Mouse (Mus musculus) left cerebral cortex, adult 2 months (tissue): ENCODE measurements around the gene Serpina16. TPM values are rescaled to one million over a fixed set of nuclear protein-coding genes. Genes with fewer than 3 reads are reported as not detected.

Experiments
- DNase-seq, 2 experiments: peaks; one replicate each; pipeline ENCODE4 v3.0.0; 2021 to 2022; ENCODE audit warnings: low spot score in 2 of 2, mixed read lengths in 1 of 2; ENCODE audit errors: extremely low spot score in 1 of 2
- H3K27ac ChIP-seq: fragments of 200-600 bp; 2 replicates; pipeline ENCODE4 v1.8.1; 2022
- H3K4me3 ChIP-seq: fragments of 200-600 bp; 2 replicates; pipeline ENCODE4 v1.8.1; 2022
- CTCF ChIP-seq: fragments of 200-600 bp; IDR thresholded peaks from 2 replicates; pipeline ENCODE4 v1.8.1; 2022; ENCODE audit warnings: antibody characterized with exemption, mild to moderate bottlenecking, moderate library complexity
- intact Hi-C: fragments of 180-260 bp; cut with DNase I; formaldehyde crosslinking; loops from one replicate; pipeline ENCODE4 v1.15.1; 2025
- long read RNA-seq, 2 experiments: library from polyadenylated mRNA; stranded (forward); transcript quantifications; one replicate each; pipeline ENCODE4 v2.0.0; 2021; ENCODE audit warnings: borderline mapping rate in 2 of 2
- total RNA-seq, 2 experiments: library from RNA; stranded (reverse); gene quantifications; 2 replicates each; pipeline ENCODE4 v1.2.3; 2021

Gene Serpina16
- total RNA-seq: not detected
- long read RNA-seq, experiment 1: 0 reads
- long read RNA-seq, experiment 2: 0 reads

GRCm38 (mm10) chr12:103676039-103676438, at the start of gene Serpina16:
Serpina16 (minus strand) TSS chr12:103676139.
- intact Hi-C loops: no loop called here
- no peak within 1 kb of the TSS for H3K4me3 ChIP-seq
- no peak for TF ChIP-seq CTCF

GRCm38 (mm10) chr12:103711537-103711936, 35.6 kb upstream of the Serpina16 start:
- Histone ChIP-seq H3K27ac (no peak overlapping the region), H3K4me3 (no peak overlapping the region)
- peak; percentile 25; the same call in 1 of the 2 replicates for TF ChIP-seq CTCF
- DNase-seq: no peak
- intact Hi-C loops: no loop called here

More at GRCm38 (mm10) chr12:103676039-103676438, at the start of gene Serpina16:
- H3K27ac ChIP-seq: no peak within 1 kb of the TSS
- no peak for DNase-seq

- intact Hi-C loops: no loop called here
- DNase-seq: no peak
- H3K4me3 ChIP-seq: no peak overlapping the region
- peak; percentile 53 for TF ChIP-seq CTCF
- no peak overlapping the region for H3K27ac ChIP-seq
These were observed 34.5 kb upstream of the Serpina16 start for GRCm38 (mm10) chr12:103710405-103710804.

GRCm38 (mm10) chr12:103706113-103706512, 30.2 kb upstream of the Serpina16 start:
- TF ChIP-seq CTCF: no peak
- intact Hi-C loops: no loop called here
- no peak overlapping the region for H3K4me3 ChIP-seq
- DNase-seq: no peak
- no peak overlapping the region for H3K27ac ChIP-seq

- DNase-seq: no peak
- Histone ChIP-seq H3K27ac (no peak overlapping the region), H3K4me3 (no peak overlapping the region)
- no peak for TF ChIP-seq CTCF
- intact Hi-C loops: no loop called here
These were observed 29.6 kb upstream of the Serpina16 start for GRCm38 (mm10) chr12:103705547-103705946.

- Histone ChIP-seq H3K27ac (no peak overlapping the region), H3K4me3 (no peak overlapping the region)
- no peak for TF ChIP-seq CTCF
- no peak for DNase-seq
- intact Hi-C loops: no loop called here
These were observed 24.3 kb upstream of the Serpina16 start for GRCm38 (mm10) chr12:103700144-103700750.

GRCm38 (mm10) chr12:103695429-103695828, 19.5 kb upstream of the Serpina16 start, which contains the start of gene Serpina1f:
Serpina1f (minus strand) TSS chr12:103695529.
- no peak for TF ChIP-seq CTCF
- H3K27ac ChIP-seq: no peak within 1 kb of the TSS
- no peak within 1 kb of the TSS for H3K4me3 ChIP-seq
- intact Hi-C loops: no loop called here
- no peak for DNase-seq

- no peak; the same call in 1 of the 2 replicates for TF ChIP-seq CTCF
- H3K27ac ChIP-seq: no peak overlapping the region
- no peak overlapping the region for H3K4me3 ChIP-seq
- DNase-seq: no peak
- intact Hi-C loops: loop anchor here (5.0 kb wide), 1 partner anchor 284 kb away; no protein-coding TSS in a partner anchor
These were observed 12.4 kb upstream of the Serpina16 start for GRCm38 (mm10) chr12:103688221-103688814.

GRCm38 (mm10) chr12:103687021-103687420, 11.1 kb upstream of the Serpina16 start:
- Histone ChIP-seq H3K4me3 (no peak overlapping the region), H3K27ac (no peak overlapping the region)
- DNase-seq: no peak
- intact Hi-C loops: loop anchor here (5.0 kb wide), 1 partner anchor 285 kb away; no protein-coding TSS in a partner anchor
- TF ChIP-seq CTCF: no peak

GRCm38 (mm10) chr12:103686050-103686449, 10.1 kb upstream of the Serpina16 start:
- intact Hi-C loops: loop anchor here (5.0 kb wide), 1 partner anchor 286 kb away; no protein-coding TSS in a partner anchor
- H3K4me3 ChIP-seq: no peak overlapping the region
- H3K27ac ChIP-seq: no peak overlapping the region
- DNase-seq: peak in 1 of 2 experiments; percentile 17
- TF ChIP-seq CTCF: no peak

GRCm38 (mm10) chr12:103685386-103685785, 9.4 kb upstream of the Serpina16 start:
- no peak for DNase-seq
- intact Hi-C loops: loop anchor here (5.0 kb wide), 1 partner anchor 287 kb away; no protein-coding TSS in a partner anchor
- no peak for TF ChIP-seq CTCF

GRCm38 (mm10) chr12:103683775-103684174, 7.8 kb upstream of the Serpina16 start:
- no peak overlapping the region for H3K27ac ChIP-seq
- H3K4me3 ChIP-seq: no peak overlapping the region
- TF ChIP-seq CTCF: no peak
- DNase-seq: no peak
- intact Hi-C loops: no loop called here

More at GRCm38 (mm10) chr12:103685386-103685785, 9.4 kb upstream of the Serpina16 start:
- H3K4me3 ChIP-seq: no peak overlapping the region
- H3K27ac ChIP-seq: no peak overlapping the region
